Mouse (Mus musculus): ENCODE results near the gene Pms2.

Gene Pms2

GRCm38 (mm10) chr5:143933414-143933813, 23.6 kb downstream of the Pms2 start:
- DNase-seq (ENCODE audit: low spot score in 2 of 2): no peak

- no peak for DNase-seq (ENCODE audit: low spot score in 2 of 2)
Observed at GRCm38 (mm10) chr5:143933875-143934274, 24.1 kb downstream of the Pms2 start.

GRCm38 (mm10) chr5:143936156-143936555, 26.4 kb downstream of the Pms2 start:
- DNase-seq (ENCODE audit: low spot score in 2 of 2): no peak

- no peak for DNase-seq (ENCODE audit: low spot score in 2 of 2)
Observed at GRCm38 (mm10) chr5:143941588-143941987, 31.8 kb downstream of the Pms2 start.

GRCm38 (mm10) chr5:143943231-143944125, 33.7 kb downstream of the Pms2 start:
- peak; percentile 33 to 57 for DNase-seq (ENCODE audit: low spot score in 2 of 2)

GRCm38 (mm10) chr5:143948361-143948760, 38.6 kb downstream of the Pms2 start:
- DNase-seq (ENCODE audit: low spot score in 2 of 2): no peak

- DNase-seq (ENCODE audit: low spot score in 2 of 2): no peak
Observed at GRCm38 (mm10) chr5:143950016-143950415, 40.3 kb downstream of the Pms2 start.

- no peak for DNase-seq (ENCODE audit: low spot score in 2 of 2)
Observed at GRCm38 (mm10) chr5:143957101-143957500, 47.3 kb downstream of the Pms2 start.

- DNase-seq (ENCODE audit: low spot score in 2 of 2): no peak
Observed at GRCm38 (mm10) chr5:143959551-143959950, 49.8 kb downstream of the Pms2 start.

- DNase-seq (ENCODE audit: low spot score in 2 of 2): no peak
Observed at GRCm38 (mm10) chr5:143961176-143961575, 51.4 kb downstream of the Pms2 start.

GRCm38 (mm10) chr5:143965586-143966345, 56.0 kb downstream of the Pms2 start:
- DNase-seq (ENCODE audit: low spot score in 2 of 2): no peak

GRCm38 (mm10) chr5:143966671-143967070, 56.9 kb downstream of the Pms2 start:
- DNase-seq (ENCODE audit: low spot score in 2 of 2): no peak

- no peak for DNase-seq (ENCODE audit: low spot score in 2 of 2)
Observed at GRCm38 (mm10) chr5:143972628-143973027, 62.9 kb downstream of the Pms2 start.

GRCm38 (mm10) chr5:143974931-143975630, 65.3 kb downstream of the Pms2 start:
- peak; percentile 24 to 39 for DNase-seq (ENCODE audit: low spot score in 2 of 2)

- no peak for DNase-seq (ENCODE audit: low spot score in 2 of 2)
Observed at GRCm38 (mm10) chr5:143975631-143975933, 65.8 kb downstream of the Pms2 start.

- no peak for DNase-seq (ENCODE audit: low spot score in 2 of 2)
Observed at GRCm38 (mm10) chr5:143976232-143976631, 66.5 kb downstream of the Pms2 start.

GRCm38 (mm10) chr5:143976726-143977431, 67.1 kb downstream of the Pms2 start:
- DNase-seq (ENCODE audit: low spot score in 2 of 2): no peak

GRCm38 (mm10) chr5:143980858-143981257, 71.1 kb downstream of the Pms2 start:
- DNase-seq (ENCODE audit: low spot score in 2 of 2): no peak

GRCm38 (mm10) chr5:143982361-143982760, 72.6 kb downstream of the Pms2 start:
- DNase-seq (ENCODE audit: low spot score in 2 of 2): no peak

Measured in frontal cortex, postnatal 25 days (tissue).